Mouse (Mus musculus) hindbrain, embryonic 15.5 days (tissue): Measurements from ENCODE around the gene Cenpl. TPM values are rescaled to one million over a fixed set of nuclear protein-coding genes. Genes with fewer than 3 reads are reported as not detected.
A peak's percentile ranks its signal among the peaks of the same experiment; 100 is the strongest.

Experiments
- ATAC-seq: fragments of 200-750 bp; cut with Nextera tagmentation; 2 replicates; pipeline ENCODE4 v1.8.0; 2017; ENCODE audit warnings: low read depth, moderate number of reproducible peaks, moderate TSS enrichment; ENCODE audit not compliant: low FRiP score
- H3K27ac ChIP-seq: fragments of 300-500 bp; sonication (generic); replicated peaks from 2 replicates; pipeline ENCODE4 v1.5.1; 2015; ENCODE audit warnings: mild to moderate bottlenecking, inconsistent platforms
- H3K27me3 ChIP-seq: fragments of 300-500 bp; sonication (generic); 2 replicates; pipeline ENCODE4 v1.6.1; 2015; ENCODE audit warnings: control low read depth, inconsistent platforms
- H3K36me3 ChIP-seq: fragments of 300-500 bp; sonication (generic); 2 replicates; pipeline ENCODE4 v1.6.1; 2015; ENCODE audit warnings: control low read depth, inconsistent platforms
- H3K4me1 ChIP-seq: fragments of 300-500 bp; sonication (generic); replicated peaks from 2 replicates; pipeline ENCODE4 v1.6.1; 2015; ENCODE audit warnings: control low read depth, inconsistent platforms
- H3K4me2 ChIP-seq: fragments of 300-500 bp; sonication (generic); 2 replicates; pipeline ENCODE4 v1.6.1; 2015; ENCODE audit warnings: moderate library complexity, mild to moderate bottlenecking, inconsistent platforms
- H3K4me3 ChIP-seq: fragments of 300-500 bp; sonication (generic); 2 replicates; pipeline ENCODE4 v1.5.1; 2015; ENCODE audit warnings: mild to moderate bottlenecking, inconsistent platforms
- H3K9ac ChIP-seq: fragments of 300-500 bp; sonication (generic); 2 replicates; pipeline ENCODE4 v1.6.1; 2015; ENCODE audit warnings: inconsistent platforms
- H3K9me3 ChIP-seq: fragments of 300-500 bp; sonication (generic); 2 replicates; pipeline ENCODE4 v1.6.1; 2016; ENCODE audit warnings: control low read depth, inconsistent platforms
- WGBS: fragments of 180-500 bp; shearing (Covaris S2); methylation state at CpG from one replicate; pipeline ENCODE4 v1.1.7; 2015; 5-methylcytosine and 5-hydroxymethylcytosine counted together
- polyA plus RNA-seq: library from polyadenylated mRNA; unstranded; fragments of >200 nt; fragmentation: Nextera tagmentation; extraction: Ambion mirVana; gene quantifications from 2 replicates; pipeline ENCODE4 v1.2.1, GENCODE M21; 2015

The Cenpl gene
- polyA plus RNA-seq, 1 experiment from 2014 or later: 9.8 TPM

GRCm38 (mm10) chr1:161035786-161036404 is 34.6 kb upstream of the Cenpl start:
- no peak for ATAC-seq

GRCm38 (mm10) chr1:161036411-161036841 is 34.1 kb upstream of the Cenpl start:
- peak overlapping the region; percentile 90 for H3K27ac ChIP-seq
- no peaks in the 10 kb centered on the region for H3K27me3 ChIP-seq
- WGBS: under 1% methylated on average over 5 of the region's 5 CpGs
- H3K36me3 ChIP-seq: peaks cover 36% of the 10 kb centered on the region
- H3K4me1 ChIP-seq: peaks cover 33% of the 10 kb centered on the region
- H3K4me3 ChIP-seq: peak overlapping the region; percentile 64
- no peak for ATAC-seq
- peak overlapping the region; percentile 73 for H3K4me2 ChIP-seq
- H3K9ac ChIP-seq: peak overlapping the region; percentile 70
- H3K9me3 ChIP-seq: no peaks in the 10 kb centered on the region

More at GRCm38 (mm10) chr1:161035786-161036404, 34.6 kb upstream of the Cenpl start:
- under 1% methylated on average over 6 of the region's 6 CpGs for WGBS
- H3K4me2 ChIP-seq: peak overlapping the region; percentile 73
- H3K27me3 ChIP-seq: no peaks in the 10 kb centered on the region
- H3K4me1 ChIP-seq: peaks cover 33% of the 10 kb centered on the region
- peak overlapping the region; percentile 90 for H3K27ac ChIP-seq
- peak overlapping the region; percentile 70 for H3K9ac ChIP-seq
- peak overlapping the region; percentile 64 for H3K4me3 ChIP-seq
- peaks cover 37% of the 10 kb centered on the region for H3K36me3 ChIP-seq
- no peaks in the 10 kb centered on the region for H3K9me3 ChIP-seq

- H3K36me3 ChIP-seq: peaks cover 32% of the 10 kb centered on the region
- ATAC-seq: no peak
These were observed 33.5 kb upstream of the Cenpl start for GRCm38 (mm10) chr1:161037026-161037425.

GRCm38 (mm10) chr1:161037599-161037998 is 32.9 kb upstream of the Cenpl start:
- H3K9me3 ChIP-seq: no peaks in the 10 kb centered on the region
- no peaks in the 10 kb centered on the region for H3K27me3 ChIP-seq
- no peak for ATAC-seq
- H3K36me3 ChIP-seq: peaks cover 32% of the 10 kb centered on the region
- peaks cover 30% of the 10 kb centered on the region for H3K4me1 ChIP-seq
- 0 out of 2 replicates have a peak overlapping the region, but pooled peaks have one; percentile 40 for H3K27ac ChIP-seq
- H3K4me3 ChIP-seq: peak overlapping the region; percentile 24
- H3K9ac ChIP-seq: peak overlapping the region; percentile 39
- H3K4me2 ChIP-seq: peak overlapping the region; percentile 73
- WGBS: 28% methylated on average over 3 of the region's 3 CpGs

More at GRCm38 (mm10) chr1:161037026-161037425, 33.5 kb upstream of the Cenpl start:
- WGBS: 0% methylated on average over 1 of the region's 1 CpGs
- Histone ChIP-seq H3K9ac (peak overlapping the region; percentile 70), H3K27me3 (no peaks in the 10 kb centered on the region), H3K4me2 (peak overlapping the region; percentile 73), H3K9me3 (no peaks in the 10 kb centered on the region), H3K27ac (peak overlapping the region; percentile 90; the same call in 1 of the 2 replicates), H3K4me1 (peaks cover 33% of the 10 kb centered on the region), H3K4me3 (peak overlapping the region; percentile 64)

- Histone ChIP-seq H3K4me2 (peak overlapping the region; percentile 73), H3K27me3 (no peaks in the 10 kb centered on the region), H3K9ac (peak overlapping the region; percentile 39; the same call in 1 of the 2 replicates), H3K4me1 (peaks cover 28% of the 10 kb centered on the region), H3K36me3 (peaks cover 32% of the 10 kb centered on the region), H3K9me3 (no peaks in the 10 kb centered on the region), H3K27ac (no peak overlapping the region), H3K4me3 (peak overlapping the region; percentile 24)
- no peak for ATAC-seq
- 38% methylated on average over 3 of the region's 3 CpGs for WGBS
These were observed 32.5 kb upstream of the Cenpl start for GRCm38 (mm10) chr1:161038004-161038403.

- Histone ChIP-seq H3K4me1 (peaks cover 18% of the 10 kb centered on the region), H3K9ac (no peak overlapping the region), H3K9me3 (no peaks in the 10 kb centered on the region), H3K27me3 (no peaks in the 10 kb centered on the region), H3K36me3 (peaks cover 32% of the 10 kb centered on the region), H3K27ac (peak overlapping the region; percentile 43), H3K4me3 (no peak overlapping the region), H3K4me2 (no peak overlapping the region)
- WGBS: 9% methylated on average over 3 of the region's 3 CpGs
- ATAC-seq: no peak
These were observed 31.4 kb upstream of the Cenpl start for GRCm38 (mm10) chr1:161038968-161039721.

- H3K27me3 ChIP-seq: no peaks in the 10 kb centered on the region
- peaks cover 18% of the 10 kb centered on the region for H3K4me1 ChIP-seq
- H3K9ac ChIP-seq: no peak overlapping the region
- H3K36me3 ChIP-seq: peaks cover 35% of the 10 kb centered on the region
- WGBS: 15% methylated on average over 3 of the region's 3 CpGs
- H3K27ac ChIP-seq: peak overlapping the region; percentile 51
- H3K9me3 ChIP-seq: no peaks in the 10 kb centered on the region
- no peak overlapping the region for H3K4me3 ChIP-seq
- H3K4me2 ChIP-seq: no peak overlapping the region
- ATAC-seq: peak; percentile 19
These were observed 30.6 kb upstream of the Cenpl start for GRCm38 (mm10) chr1:161039741-161040425.

GRCm38 (mm10) chr1:161040426-161040770 is 30.1 kb upstream of the Cenpl start:
- 75% methylated on average over 1 of the region's 1 CpGs for WGBS
- Histone ChIP-seq H3K4me3 (no peak overlapping the region), H3K9ac (no peak overlapping the region), H3K27me3 (no peaks in the 10 kb centered on the region), H3K9me3 (no peaks in the 10 kb centered on the region), H3K4me2 (no peak overlapping the region), H3K36me3 (peaks cover 40% of the 10 kb centered on the region), H3K27ac (peak overlapping the region; percentile 51; the same call in 1 of the 2 replicates), H3K4me1 (peaks cover 18% of the 10 kb centered on the region)
- ATAC-seq: no peak

- Histone ChIP-seq H3K27me3 (no peaks in the 10 kb centered on the region), H3K36me3 (peaks cover 45% of the 10 kb centered on the region), H3K4me1 (peaks cover 18% of the 10 kb centered on the region), H3K9me3 (no peaks in the 10 kb centered on the region), H3K4me2 (no peak overlapping the region), H3K27ac (no peak overlapping the region), H3K9ac (no peak overlapping the region), H3K4me3 (no peak overlapping the region)
- ATAC-seq: no peak
These were observed 29.7 kb upstream of the Cenpl start for GRCm38 (mm10) chr1:161040855-161041254.

GRCm38 (mm10) chr1:161041261-161042020 is 29.1 kb upstream of the Cenpl start:
- Histone ChIP-seq H3K36me3 (peaks cover 50% of the 10 kb centered on the region), H3K27ac (no peak overlapping the region), H3K4me3 (no peak overlapping the region), H3K4me2 (no peak overlapping the region), H3K9ac (no peak overlapping the region), H3K9me3 (no peaks in the 10 kb centered on the region), H3K4me1 (peaks cover 18% of the 10 kb centered on the region), H3K27me3 (no peaks in the 10 kb centered on the region)
- no peak for ATAC-seq
- WGBS: 93% methylated on average over 7 of the region's 7 CpGs

- H3K4me3 ChIP-seq: no peak overlapping the region
- no peak overlapping the region for H3K9ac ChIP-seq
- H3K4me2 ChIP-seq: no peak overlapping the region
- H3K27ac ChIP-seq: no peak overlapping the region
- peaks cover 32% of the 10 kb centered on the region for H3K36me3 ChIP-seq
- H3K9me3 ChIP-seq: no peaks in the 10 kb centered on the region
- H3K27me3 ChIP-seq: no peaks in the 10 kb centered on the region
- no peak for ATAC-seq
- 83% methylated on average over 3 of the region's 3 CpGs for WGBS
- no peaks in the 10 kb centered on the region for H3K4me1 ChIP-seq
These were observed 23.5 kb upstream of the Cenpl start for GRCm38 (mm10) chr1:161046972-161047371.
